Mouse (Mus musculus): ENCODE data around the gene Rars2. TPM values are rescaled to one million over a fixed set of nuclear protein-coding genes. Genes with fewer than 3 reads are reported as not detected.

The Rars2 gene
- total RNA-seq, 2 experiments from 2014 or later, result 30.9 to 31.1 TPM

Other genes starting within 250 kb of the Rars2 start
- 10 to 100 TPM; 55.5 to 56.6 TPM for gene Akirin2, start 64.0 kb upstream of the Rars2 start, total RNA-seq (2021)
- 10 to 100 TPM; 38.4 to 39.7 TPM for gene Orc3, start within 50 bp of the Rars2 start, total RNA-seq (2021)
- 10 to 100 TPM; 14.7 to 18.5 TPM for gene Slc35a1, start 72.5 kb downstream of the Rars2 start, total RNA-seq (2021)
- under 1 TPM; 0.17 to 0.79 TPM for gene Cfap206, start 115.2 kb downstream of the Rars2 start, total RNA-seq (2021)
- not detected for gene Gm136, start 141.3 kb downstream of the Rars2 start, total RNA-seq (2021)
- gene Smim8, start 163.5 kb downstream of the Rars2 start, total RNA-seq (2021), result 10 to 100 TPM; 43.9 to 48.8 TPM